Mouse (Mus musculus) CD8-positive naive resting alpha-beta T cell, adult 2 months (primary cell): ENCODE data around the gene Cdh23.

ENCODE experiments used
- DNase-seq, 2 experiments: peaks; one replicate each; pipeline ENCODE4 v3.0.0; 2022; ENCODE audit warnings: low read depth in 2 of 2, low spot score in 2 of 2

Cdh23 gene

GRCm38 (mm10) chr10:60644079-60644641 is 52.1 kb downstream of the Cdh23 start:
- DNase-seq, result no peak

GRCm38 (mm10) chr10:60639291-60639690 is 57.0 kb downstream of the Cdh23 start:
- no peak for DNase-seq

GRCm38 (mm10) chr10:60635568-60636295 is 60.6 kb downstream of the Cdh23 start:
- DNase-seq, result no peak

- no peak for DNase-seq
These were observed 61.9 kb downstream of the Cdh23 start for GRCm38 (mm10) chr10:60634391-60634790.

- no peak for DNase-seq
These were observed 70.2 kb downstream of the Cdh23 start for GRCm38 (mm10) chr10:60626086-60626485.

- no peak for DNase-seq
These were observed 70.8 kb downstream of the Cdh23 start for GRCm38 (mm10) chr10:60625511-60625910.

GRCm38 (mm10) chr10:60624945-60625344 is 71.3 kb downstream of the Cdh23 start:
- no peak for DNase-seq

- DNase-seq, result no peak
These were observed 72.0 kb downstream of the Cdh23 start for GRCm38 (mm10) chr10:60624217-60624708.

GRCm38 (mm10) chr10:60622836-60623235 is 73.5 kb downstream of the Cdh23 start:
- no peak for DNase-seq

GRCm38 (mm10) chr10:60621470-60622170 is 74.7 kb downstream of the Cdh23 start:
- peak in 1 of 2 experiments; percentile 8 for DNase-seq

GRCm38 (mm10) chr10:60615898-60616297 is 80.4 kb downstream of the Cdh23 start:
- DNase-seq, result no peak

- DNase-seq, result peak; percentile 16 to 40
These were observed 83.4 kb downstream of the Cdh23 start for GRCm38 (mm10) chr10:60612893-60613292.

- no peak for DNase-seq
These were observed 89.1 kb downstream of the Cdh23 start for GRCm38 (mm10) chr10:60607166-60607565.

GRCm38 (mm10) chr10:60606661-60607060 is 89.6 kb downstream of the Cdh23 start:
- DNase-seq, result no peak

GRCm38 (mm10) chr10:60602235-60602634 is 94.1 kb downstream of the Cdh23 start:
- no peak for DNase-seq

GRCm38 (mm10) chr10:60595166-60595565 is 101.1 kb downstream of the Cdh23 start:
- no peak for DNase-seq

- no peak for DNase-seq
These were observed 103.3 kb downstream of the Cdh23 start for GRCm38 (mm10) chr10:60592881-60593575.

GRCm38 (mm10) chr10:60591281-60591680 is 105.0 kb downstream of the Cdh23 start:
- no peak for DNase-seq

- DNase-seq, result no peak
These were observed 106.0 kb downstream of the Cdh23 start for GRCm38 (mm10) chr10:60590241-60590640.

- DNase-seq, result no peak
These were observed 110.6 kb downstream of the Cdh23 start for GRCm38 (mm10) chr10:60585691-60586090.

GRCm38 (mm10) chr10:60582956-60583355 is 113.3 kb downstream of the Cdh23 start:
- DNase-seq, result no peak
